Mouse (Mus musculus): ENCODE data around the gene Rassf8.

The Rassf8 gene

DNA sequence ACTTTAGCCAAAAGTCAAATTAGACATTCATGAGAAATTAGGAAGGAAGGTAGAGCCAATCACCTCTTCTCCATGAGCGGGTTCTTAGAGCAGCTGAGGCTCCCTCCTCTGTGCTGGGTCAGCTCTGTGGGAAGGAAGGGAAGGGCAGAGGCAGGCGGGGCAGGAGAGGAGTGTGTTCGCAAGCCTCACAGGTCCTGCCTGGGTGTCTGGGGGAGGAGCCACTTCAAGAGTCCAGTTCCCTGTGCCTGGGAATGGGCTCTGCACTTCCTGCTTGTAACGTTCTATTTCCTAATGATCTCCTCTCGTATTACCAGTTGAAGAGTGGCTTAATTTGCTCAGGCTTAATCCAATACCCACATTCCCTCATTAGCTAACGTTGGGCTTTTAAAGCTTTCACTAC lies 32.8 kb downstream of the Rassf8 start:
- no peak for DNase-seq (ENCODE audit: low read depth)

DNA sequence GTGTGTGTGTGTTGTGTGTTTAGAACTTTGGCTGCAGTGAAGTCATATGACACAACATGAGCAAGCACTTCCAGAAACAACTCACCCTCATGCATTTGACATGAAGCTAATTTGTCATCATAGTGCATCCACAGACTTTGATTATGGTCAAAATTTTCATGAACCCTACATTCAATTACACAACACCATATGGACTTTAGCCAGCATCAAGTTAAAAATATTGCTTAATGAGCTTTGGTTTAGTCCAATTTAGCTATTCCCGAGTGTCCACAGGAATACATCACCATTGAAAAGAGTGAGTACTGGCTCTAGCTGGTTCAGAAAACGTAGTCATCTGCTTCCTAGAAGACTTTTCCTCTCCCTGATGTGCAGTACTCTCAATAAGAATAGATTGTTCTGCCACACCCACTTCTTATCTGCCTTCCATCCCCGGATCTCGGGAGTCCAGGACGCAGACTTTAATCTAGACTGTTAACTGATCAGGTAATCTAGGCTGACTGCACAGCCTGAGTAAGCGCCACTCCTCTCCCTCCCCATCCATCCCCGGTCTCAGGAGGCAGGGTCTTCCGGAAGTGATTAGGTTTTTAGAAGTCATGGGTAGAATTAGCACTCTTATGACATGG lies 33.7 kb downstream of the Rassf8 start:
- DNase-seq (ENCODE audit: low read depth) = no peak

DNA sequence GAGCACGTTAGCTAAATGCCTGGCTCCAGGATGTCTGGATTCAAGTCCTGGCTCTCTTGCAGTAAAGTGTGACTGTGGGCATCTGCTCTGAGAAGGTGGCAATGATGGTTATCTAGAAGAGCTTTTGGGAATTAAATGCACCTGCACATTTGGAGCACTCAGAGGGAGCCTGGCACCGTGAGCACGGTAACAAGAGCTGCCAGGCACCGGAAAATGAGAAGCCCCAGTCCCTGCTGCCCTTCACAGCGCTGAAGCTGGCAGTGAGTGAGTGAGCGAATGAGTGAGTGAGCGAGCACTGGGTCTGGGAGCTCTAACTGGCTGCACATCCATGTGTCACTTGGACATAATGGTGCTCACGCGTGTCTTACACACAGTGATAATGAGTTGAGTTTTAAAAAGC lies 34.7 kb downstream of the Rassf8 start:
- no peak for DNase-seq (ENCODE audit: low read depth)

DNA sequence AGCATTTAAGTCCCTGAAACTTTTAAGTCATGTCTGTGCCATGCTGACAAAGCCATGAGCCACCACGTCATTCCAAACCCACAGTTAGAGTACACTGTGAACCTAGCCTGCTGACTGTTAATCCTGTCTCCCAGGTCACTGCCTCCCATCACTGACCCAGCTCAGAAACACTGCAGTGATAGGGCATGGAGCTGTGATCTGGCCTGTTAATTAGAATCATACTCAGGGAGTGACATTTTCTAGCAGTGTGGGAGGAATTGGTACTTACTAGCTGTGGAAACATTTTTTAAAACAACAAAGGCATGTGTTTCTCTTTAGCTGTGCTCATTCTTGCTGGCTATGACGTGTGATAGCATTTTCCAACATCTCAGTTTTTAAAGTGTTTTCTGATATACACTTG lies 35.4 kb downstream of the Rassf8 start:
- DNase-seq (ENCODE audit: low read depth) = no peak

DNA sequence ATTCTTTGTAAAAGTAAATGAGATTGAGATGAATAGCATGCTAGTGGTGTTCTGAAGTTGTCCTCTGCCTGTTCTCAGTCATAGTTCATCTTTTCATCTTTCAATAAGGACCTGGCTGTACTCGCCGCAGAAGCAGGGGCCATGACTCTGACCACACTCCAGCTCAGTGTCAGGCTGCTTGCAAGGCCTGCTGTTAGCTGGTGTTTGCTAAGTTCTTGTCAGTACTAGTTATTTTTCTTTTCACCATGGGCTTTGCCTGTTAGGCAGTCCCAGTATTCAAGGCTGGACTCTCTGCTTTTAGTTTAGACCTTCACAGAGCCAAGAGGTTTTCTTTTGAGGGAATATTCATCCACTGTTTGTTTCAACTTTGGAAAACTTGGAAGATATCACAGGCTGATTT lies 40.8 kb downstream of the Rassf8 start:
- no peak for DNase-seq (ENCODE audit: low read depth)

DNA sequence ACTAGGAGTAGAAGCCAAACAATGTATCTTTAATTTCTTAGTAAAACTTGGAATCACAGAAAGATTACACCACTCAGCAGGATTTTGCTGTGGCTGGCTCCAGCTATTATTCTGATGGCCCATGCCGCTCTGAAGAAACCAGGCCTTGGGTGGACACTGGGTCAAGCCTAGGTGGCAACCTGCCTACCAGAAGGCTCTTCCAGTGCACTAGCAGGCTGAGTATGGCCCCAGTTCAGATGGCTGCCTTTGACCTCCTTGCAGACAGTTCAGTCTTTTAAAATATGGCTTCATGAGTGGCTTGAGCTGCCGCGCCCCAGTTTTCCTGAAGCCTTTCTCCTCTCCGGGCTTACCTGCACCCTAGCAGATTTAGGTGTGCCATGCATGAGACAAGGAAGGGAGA lies 43.2 kb downstream of the Rassf8 start:
- no peak for DNase-seq (ENCODE audit: low read depth)

DNA sequence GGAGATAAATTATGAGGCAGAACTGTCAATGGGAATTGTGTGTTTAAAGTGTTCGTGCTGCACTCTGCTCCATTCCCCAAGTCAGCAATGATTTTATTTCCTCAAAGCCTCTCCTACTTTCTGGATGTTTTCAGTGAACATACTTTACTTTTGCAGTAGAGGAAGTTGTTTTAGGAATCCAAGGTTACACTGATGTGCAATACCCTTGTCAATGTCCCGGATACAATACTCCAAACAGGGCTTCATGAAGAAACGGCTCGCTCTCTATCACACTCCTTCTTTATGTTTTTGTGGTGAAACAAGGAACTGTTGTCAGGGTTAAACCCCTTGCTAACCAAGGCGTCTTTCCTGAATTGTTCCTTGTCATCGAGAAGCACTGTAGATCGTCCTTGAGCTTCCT lies 45.8 kb downstream of the Rassf8 start:
- no peak for DNase-seq (ENCODE audit: low read depth)

DNA sequence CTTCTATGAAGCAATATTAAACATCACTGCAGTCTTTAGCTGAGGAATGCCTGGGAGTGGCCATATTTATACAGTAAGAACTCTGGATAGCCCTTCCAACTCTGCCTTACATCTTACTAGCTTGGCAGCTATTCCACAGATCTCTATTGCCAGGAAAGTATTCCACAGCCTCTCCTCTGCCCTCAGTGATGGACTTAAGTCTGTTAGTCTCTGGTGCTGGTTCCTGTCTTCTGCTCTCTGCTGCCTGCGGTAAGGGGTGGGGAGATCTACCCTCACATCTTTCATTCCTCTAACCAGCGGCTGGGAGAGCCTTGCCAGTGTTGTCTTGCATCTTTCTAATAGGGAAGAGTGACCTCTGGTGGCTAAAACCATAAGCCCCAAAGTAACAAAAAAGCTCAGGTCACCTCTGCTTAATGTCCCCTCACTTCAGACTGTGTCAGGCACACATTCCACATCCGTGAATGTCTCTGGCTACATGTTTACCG lies 46.6 kb downstream of the Rassf8 start:
- DNase-seq (ENCODE audit: low read depth) = peak; percentile 70

DNA sequence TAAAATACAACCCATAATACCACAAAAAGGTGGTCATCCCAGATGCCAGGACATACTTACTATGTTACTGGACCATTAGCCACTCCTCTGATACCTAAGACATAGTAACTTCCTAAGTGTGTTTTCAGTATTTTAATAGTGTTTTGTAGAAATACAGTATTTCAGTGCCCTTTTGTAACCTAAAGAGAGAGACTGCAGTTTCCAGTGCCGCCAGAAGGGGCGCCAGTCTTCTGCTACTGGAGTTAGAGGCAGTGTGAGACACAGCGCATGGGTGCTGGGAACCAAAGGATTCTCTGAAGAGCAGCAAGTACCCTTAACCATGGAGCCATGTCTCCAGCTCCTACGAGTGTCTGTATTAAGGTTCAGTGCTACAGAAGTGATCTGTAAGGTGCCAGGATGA lies 48.1 kb downstream of the Rassf8 start:
- DNase-seq (ENCODE audit: low read depth) = peak; percentile 30

DNA sequence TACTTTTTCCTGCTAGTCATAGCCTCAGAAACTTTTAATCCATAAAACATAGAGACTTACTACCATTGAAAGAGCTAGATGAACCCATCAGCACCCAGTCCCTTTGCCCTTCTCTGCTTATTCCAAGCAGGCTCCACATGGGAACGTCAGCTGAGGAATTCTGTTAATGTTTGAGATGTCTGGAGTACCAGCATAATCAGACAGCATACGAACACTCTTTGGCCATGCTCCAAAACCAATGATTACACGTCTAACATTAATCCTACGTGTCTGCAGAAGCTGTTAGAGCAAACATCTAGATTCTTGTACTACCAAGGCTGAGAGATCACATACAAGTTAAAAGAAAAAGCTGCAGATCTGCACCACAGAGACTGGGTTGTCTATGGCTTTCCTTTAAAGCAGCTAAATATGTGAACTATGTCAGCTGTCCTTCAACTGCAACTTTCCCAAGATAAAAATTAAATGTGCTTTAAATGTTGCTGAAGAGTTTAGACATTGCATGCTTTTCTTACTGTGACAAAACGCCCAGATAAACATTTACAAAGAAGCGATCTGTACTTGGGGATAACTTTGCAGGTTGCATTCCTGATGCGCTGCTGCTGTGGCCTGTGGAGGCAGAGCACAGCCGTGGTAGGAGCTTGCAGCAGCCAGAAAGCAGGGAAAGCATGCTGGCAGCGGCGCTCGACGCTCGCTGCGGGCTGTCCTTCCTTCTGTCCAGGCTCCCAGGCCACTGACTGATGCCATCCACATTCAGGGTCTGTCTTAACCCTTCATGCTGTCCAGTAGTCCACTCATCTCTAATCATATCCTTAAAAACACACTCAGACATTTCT lies 49.9 kb downstream of the Rassf8 start:
- no peak for DNase-seq (ENCODE audit: low read depth)

DNA sequence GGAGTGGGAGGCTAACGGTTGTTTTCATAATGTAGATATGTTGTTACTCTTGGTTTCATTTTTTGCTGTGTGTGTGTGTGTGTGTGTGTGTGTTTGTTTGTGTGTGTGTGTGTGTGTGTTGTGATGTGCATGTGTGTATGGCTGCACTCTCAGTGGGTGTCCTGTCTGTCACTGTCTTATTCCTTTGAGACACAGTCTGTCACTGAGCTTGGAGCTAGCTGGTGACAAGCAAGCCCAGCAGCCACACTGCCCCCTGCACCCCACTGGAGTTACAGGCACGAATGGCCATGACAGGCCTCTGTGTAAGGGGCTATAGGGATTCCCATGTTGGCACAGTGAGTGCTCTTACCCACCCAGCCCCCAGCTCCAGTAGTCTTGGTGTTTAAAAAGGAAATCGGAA lies 51.1 kb downstream of the Rassf8 start:
- DNase-seq (ENCODE audit: low read depth) = no peak

DNA sequence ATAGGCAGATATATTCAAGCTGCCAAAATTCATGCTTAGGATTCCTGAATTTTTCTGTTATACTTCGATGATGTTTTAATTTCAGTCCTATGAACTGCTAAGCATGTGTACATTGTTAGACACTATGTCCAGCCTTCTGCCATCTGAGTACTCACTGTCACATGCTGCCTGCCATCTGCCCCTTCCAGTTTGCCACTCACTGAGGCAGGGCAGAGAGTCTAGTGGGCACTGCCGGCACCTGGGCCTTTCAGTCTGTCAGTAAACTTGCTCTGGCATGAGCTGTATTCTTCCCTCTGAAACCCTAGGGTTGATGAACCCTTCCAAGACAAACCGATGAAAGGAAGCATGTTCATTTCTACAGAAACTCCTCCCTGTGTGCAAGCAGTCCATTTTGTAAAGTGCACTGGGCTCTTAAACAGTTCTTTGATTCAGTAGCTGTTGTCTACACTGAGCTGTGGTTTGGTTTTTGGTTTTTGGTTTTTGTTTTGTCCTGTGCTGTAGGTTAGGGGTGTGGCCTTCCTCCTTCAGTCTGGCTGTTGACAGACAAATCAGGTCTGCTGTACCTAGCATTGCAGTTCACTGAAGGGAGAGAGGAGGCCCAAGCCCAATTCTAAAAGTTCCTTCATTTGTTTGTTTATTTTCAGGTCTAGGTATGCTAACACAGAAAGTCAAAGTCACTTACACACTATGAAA lies 55.4 kb downstream of the Rassf8 start:
- DNase-seq (ENCODE audit: low read depth) = peak; percentile 46

DNA sequence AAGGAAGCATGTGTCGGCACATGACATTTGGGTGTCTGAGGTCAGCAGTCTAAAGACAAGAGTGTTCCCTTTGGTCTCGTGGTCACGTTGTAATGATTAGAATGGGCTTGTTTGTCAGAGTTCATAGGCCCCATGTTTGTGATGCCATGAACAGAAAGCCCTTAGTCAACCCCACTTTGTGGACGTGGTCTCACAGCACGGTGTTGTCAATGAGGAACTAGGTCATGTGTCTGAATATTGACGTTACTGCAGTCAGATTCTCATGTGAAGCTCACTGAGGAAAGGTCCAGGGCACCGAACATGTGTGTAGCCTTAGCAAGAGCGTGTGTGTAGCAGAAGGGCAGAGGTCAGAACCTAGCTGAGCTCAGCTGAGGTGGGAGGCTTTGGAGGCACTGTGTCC lies 56.3 kb downstream of the Rassf8 start:
- no peak for DNase-seq (ENCODE audit: low read depth)

DNA sequence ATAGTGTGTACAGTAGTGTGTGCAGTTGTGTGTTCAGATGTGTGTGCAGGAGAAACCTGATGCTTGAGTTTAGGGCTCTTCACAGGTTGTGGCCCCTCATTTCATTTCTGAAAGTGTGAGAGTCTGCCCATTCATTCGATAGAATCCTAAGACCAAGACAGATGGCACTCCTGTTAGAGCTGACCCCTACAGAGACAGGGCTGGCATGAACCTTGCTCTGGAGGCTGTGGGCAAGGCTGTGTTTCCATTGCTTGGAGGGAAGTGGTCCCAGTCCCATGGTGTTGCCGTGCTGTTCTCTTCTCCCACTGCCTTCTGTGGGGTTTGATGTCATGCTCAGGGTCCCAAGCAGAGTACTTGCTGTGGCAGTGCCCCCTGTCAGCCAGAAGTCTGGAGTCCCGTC lies 57.7 kb downstream of the Rassf8 start:
- DNase-seq (ENCODE audit: low read depth) = no peak

DNA sequence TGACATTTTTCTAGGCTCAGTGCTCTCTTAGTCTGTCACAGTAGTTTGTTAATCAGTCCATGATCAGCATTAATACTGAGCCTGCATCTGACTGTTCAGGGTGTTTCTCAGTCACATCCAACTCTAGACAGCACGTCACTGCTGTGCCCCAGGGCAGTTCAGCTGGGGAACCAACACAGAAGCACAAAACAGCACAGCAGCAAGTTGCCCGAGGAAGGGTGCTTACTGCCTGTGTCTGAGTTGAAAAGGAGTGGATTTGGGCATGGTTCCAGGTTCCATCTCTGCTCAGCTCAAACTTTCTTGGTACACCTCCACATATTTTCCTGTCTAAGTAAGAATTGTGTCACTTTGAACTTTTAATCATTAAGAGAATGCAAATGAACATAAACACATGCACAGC lies 60.2 kb downstream of the Rassf8 start:
- DNase-seq (ENCODE audit: low read depth) = no peak

DNA sequence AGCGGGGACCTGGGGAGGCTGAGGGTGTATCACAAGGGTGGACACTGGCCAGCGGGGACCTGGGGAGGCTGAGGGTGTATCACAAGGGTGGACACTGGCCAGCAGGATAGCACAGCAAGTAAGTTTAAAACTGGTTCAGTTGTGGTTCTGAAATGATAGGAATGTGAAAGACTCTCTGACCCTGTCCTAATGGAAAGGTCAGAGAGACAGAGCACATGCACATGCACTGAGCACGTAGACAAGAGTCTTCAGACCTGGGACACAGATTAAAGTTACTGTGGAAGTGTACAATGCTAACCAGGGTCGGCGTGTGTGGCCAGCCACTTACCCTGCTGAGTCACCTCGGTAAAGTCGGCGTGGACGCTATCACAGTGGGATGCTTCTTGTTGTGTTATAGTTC lies 61.4 kb downstream of the Rassf8 start:
- DNase-seq (ENCODE audit: low read depth) = no peak

DNA sequence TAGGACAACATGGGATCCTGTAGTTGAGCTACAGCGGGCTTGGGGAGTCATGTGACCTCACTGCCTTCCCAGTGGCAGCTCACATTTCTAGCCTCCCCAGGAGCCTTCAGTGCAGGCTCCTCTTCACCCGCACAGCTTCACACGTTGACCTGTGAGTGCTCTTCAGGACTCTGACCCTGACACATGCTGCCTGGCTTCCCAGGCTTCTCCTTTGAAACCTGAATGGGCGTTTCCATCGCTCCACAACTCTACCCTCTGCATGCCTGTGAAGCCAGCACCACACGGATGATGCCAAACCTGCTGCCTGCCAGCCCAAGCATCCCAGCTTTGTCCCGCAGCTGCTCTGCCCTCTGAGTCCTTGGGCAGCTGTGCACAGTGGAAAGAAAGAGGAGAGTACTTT lies 63.0 kb downstream of the Rassf8 start:
- no peak for DNase-seq (ENCODE audit: low read depth)

DNA sequence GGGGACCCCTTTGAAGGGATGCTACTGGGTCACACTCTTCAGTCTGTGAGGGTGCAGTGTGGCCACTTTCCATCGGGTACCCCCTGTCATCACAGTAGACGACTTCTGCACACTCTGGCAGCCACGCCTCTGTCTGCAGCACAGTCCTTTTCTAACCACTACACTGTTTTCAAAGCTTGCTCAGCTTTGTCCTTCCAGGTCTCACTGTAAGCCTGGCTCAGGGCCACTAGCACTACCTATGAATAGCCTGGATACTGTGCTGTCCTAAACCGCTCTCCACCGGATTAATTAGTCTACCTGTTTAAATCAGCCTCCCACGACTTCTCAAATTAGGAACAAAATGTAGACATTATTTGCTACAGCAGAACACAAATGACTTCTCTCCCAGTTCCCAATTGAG lies 63.5 kb downstream of the Rassf8 start:
- DNase-seq (ENCODE audit: low read depth) = no peak

DNA sequence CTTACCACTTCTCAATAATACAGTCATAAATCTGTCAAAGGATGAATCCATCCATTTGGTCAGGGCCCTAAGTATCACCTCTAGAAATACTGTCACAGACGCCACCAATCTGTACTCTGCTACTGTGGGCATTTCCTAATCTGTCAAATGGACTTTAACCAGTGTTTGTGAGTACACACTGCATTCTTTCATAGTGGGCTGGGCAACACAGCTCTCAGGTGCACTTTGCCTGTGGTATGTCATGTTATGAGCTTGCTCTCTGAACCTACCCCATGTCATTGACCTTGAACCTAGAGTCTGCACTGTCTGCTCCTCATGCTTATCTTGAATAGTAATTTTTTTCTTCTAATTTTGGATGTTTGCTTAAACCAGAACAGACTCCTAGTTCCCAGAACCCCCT lies 64.6 kb downstream of the Rassf8 start:
- no peak for DNase-seq (ENCODE audit: low read depth)

DNA sequence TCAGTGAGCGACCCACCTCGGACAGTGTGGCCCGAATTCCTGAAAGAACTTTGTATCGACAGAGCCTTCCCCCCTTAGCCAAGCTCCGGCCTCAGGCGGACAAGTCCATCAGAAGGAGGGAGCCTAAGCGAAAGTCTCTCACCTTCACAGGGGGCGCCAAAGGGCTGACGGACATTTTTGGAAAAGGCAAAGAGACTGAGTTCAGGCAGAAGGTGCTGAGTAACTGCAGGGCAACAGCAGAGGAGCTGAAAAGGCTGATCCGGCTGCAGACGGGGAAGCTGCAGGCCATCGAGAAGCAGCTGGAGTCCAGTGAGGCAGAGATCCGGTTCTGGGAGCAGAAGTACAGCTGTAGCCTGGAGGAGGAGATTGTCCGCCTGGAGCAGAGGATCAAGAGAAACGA lies 68.7 kb downstream of the Rassf8 start:
- no peak for DNase-seq (ENCODE audit: low read depth)

DNA sequence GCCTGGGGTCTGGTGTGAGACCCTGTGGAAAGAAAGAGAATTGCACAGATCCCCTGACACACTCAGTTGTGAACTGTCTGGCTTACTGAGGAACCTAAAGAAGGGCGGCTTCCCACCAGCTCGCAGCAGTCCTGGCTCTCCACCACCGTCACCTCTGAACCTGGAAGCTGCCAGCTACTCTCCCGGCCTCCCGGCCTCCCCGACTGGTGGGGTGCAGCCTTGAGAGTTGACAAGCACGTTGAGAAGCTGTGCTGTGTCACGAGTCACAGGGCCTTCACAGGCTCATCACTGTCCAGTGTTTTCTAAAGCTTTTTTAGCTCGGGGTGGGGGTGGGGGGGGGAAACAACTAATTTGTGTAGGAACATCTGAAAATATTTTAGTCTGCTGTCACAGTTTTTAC lies 72.6 kb downstream of the Rassf8 start:
- no peak for DNase-seq (ENCODE audit: low read depth)

DNA sequence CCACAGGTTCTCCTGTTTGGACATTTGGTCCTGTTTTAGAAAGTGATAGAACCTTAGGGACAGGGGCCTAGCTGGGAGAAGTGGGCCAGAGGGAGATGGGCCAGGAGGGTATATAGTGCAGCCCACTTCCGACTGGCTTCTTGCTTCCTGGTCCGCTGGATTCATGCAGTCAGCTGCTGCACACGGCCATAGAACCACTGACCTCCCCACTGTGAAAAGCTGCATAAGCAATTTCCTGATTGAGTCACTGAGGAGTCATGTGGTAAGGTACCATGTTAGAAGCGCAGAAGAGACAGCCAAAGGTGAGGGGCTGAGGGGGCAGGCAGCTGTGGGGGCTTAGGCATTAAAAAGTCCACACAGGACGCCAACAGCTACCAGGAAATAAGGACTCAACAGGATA lies 75.7 kb downstream of the Rassf8 start:
- no peak for DNase-seq (ENCODE audit: low read depth)

DNA sequence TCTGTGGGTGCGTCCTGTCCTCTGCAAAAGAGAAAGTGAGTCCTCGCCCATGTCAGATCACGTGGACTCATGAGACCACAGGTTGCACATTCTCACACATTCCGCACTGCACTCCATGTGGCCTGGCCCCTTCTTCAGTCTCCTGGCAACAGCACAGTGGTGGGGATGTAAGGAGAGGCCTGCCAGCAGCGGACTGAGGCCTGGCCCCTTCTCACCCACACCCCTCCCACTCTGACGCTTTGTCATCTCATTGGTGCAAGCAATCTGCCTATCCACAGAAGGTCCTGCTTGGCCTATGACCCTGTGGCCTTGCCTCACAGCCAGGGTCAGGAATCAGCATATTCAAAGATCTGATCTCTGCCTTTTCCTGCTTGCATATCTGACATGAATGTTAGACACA lies 76.6 kb downstream of the Rassf8 start:
- DNase-seq (ENCODE audit: low read depth) = no peak
